In genomic region chr7:34394091-34394490, GRCm38 (mm10) we compare ENCODE assay signal across 14 mouse cellular contexts.
"Had no signal": no experiment of that assay in that cellular context is flagged by ENCODE, and none has a peak within 500 bp of the region (broad histone marks: within the 10 kb centered on the region; RNA-seq: fewer than 3 reads in every experiment).

No protein-coding gene starts in this region.

- H3K27me3 ChIP-seq: liver, embryonic 12.5 days; midbrain, embryonic 15.5 days; neural tube, embryonic 15.5 days had no signal

- H3K36me3 ChIP-seq: limb, embryonic 10.5 days; liver, embryonic 12.5 days; midbrain, embryonic 15.5 days; neural tube, embryonic 15.5 days had no signal

- H3K4me2 ChIP-seq: liver, embryonic 12.5 days; lung, embryonic 14.5 days; midbrain, embryonic 11.5 days; midbrain, embryonic 15.5 days; neural tube, embryonic 15.5 days had no signal

- ATAC-seq: liver, embryonic 12.5 days; midbrain, embryonic 15.5 days had no signal

- H3K9ac ChIP-seq: liver, embryonic 12.5 days; lung, embryonic 14.5 days; midbrain, embryonic 15.5 days; neural tube, embryonic 15.5 days had no signal

- H3K4me3 ChIP-seq: left cerebral cortex, adult 2 months; limb, embryonic 10.5 days; liver, embryonic 12.5 days; midbrain, embryonic 15.5 days; neural tube, embryonic 15.5 days had no signal

- H3K9me3 ChIP-seq: limb, embryonic 10.5 days; liver, embryonic 12.5 days; midbrain, embryonic 15.5 days; neural tube, embryonic 15.5 days had no signal

- DNase-seq: kidney, adult 8-10 months; kidney, postnatal 25 days; lung, embryonic 14.5 days; lung, postnatal 10 days; lung, postnatal 4 days; right cerebral cortex, adult 18-20 months; right cerebral cortex, postnatal 25 days; thymus, postnatal 36 days had no signal

- H3K27ac ChIP-seq: left cerebral cortex, adult 2 months; limb, embryonic 10.5 days; liver, embryonic 12.5 days; midbrain, embryonic 15.5 days had no signal
